Mouse (Mus musculus) hindlimb bud, embryonic 11.5 days (tissue): ENCODE data around the gene Slc25a44.
"Not testable (repeated sequence)": the region's sequence is repeated elsewhere in the genome, so short reads cannot be mapped to it uniquely, and the experiment has no call there.

Source experiments
- DNase-seq: peaks from one replicate; pipeline ENCODE4 v3.0.0-alpha.2; 2012; ENCODE audit warnings: low read depth, low spot score; ENCODE audit errors: extremely low spot score

Slc25a44 gene

DNA sequence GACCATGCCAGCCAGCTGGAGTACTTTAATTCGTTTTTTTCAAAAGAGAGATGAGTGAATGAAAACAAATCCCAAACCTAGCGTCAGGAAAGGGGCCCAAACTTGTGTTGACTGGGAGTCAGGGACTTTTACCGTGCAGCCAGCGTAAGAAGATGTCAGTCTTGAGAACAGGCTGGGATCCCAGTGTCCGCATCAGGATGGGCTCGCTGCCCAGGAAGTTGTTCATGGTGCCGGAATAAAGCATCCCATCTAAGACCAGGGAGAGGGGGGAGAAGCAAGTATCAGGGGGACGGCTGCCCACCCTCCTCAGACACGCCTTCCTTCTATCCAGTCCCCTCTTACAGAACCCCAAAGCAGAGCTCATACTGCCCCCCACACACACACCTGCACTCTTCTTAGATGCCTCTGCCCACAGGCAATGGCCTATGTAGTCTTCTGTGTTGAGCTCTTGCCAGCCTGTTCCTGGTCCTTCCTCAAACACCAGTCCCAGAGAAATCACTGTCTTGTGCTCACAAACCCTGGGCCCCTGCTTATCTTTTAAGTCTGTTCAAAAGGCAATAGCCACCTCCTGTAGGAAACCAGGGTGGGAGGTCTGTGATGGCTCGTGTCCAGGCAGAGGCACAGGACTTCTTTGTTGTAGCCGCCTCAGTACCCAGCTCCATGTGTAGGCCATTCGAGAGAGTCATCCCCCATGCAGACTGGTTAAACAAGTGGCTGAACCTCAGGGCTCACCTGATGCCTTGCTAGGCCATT, 25.6 kb upstream of the Slc25a44 start:
- no peak for DNase-seq

GRCm38 (mm10) chr3:88449395-88450023, 24.6 kb upstream of the Slc25a44 start:
- no peak for DNase-seq

GRCm38 (mm10) chr3:88448443-88448842, 23.5 kb upstream of the Slc25a44 start:
- no peak for DNase-seq

- no peak for DNase-seq
These were observed 22.8 kb upstream of the Slc25a44 start for GRCm38 (mm10) chr3:88447676-88448183.

GRCm38 (mm10) chr3:88446471-88447123, 21.7 kb upstream of the Slc25a44 start:
- no peak for DNase-seq

GRCm38 (mm10) chr3:88442888-88443287, 17.9 kb upstream of the Slc25a44 start:
- no peak for DNase-seq

- no peak for DNase-seq
These were observed 17.5 kb upstream of the Slc25a44 start for GRCm38 (mm10) chr3:88442488-88442887.

- DNase-seq: no peak
These were observed 15.8 kb upstream of the Slc25a44 start for GRCm38 (mm10) chr3:88440500-88441381.

DNA sequence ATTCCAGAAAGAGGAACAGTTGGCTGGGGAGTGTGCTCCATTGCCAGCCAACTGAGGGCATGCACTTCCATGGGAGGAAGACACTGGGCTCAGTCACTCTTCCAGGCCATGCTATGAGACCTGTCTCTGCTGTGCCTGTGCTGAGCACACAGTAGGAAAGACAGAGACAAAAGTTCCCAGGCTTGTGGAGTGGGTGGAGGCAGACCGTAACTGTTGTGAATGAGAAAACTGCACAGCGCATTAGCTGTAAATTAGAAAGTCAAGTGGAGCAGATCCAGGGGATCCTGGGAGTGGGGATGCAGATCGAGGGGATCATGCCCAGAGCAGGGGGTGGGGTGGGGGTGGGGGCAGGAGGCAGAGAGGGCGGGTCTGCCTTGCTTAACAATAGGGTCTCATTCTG, 14.6 kb upstream of the Slc25a44 start:
- no peak for DNase-seq

- no peak for DNase-seq
These were observed 12.5 kb upstream of the Slc25a44 start for GRCm38 (mm10) chr3:88437454-88437853.

GRCm38 (mm10) chr3:88436395-88437201, 11.7 kb upstream of the Slc25a44 start:
- DNase-seq: no peak

GRCm38 (mm10) chr3:88435515-88435914, 10.6 kb upstream of the Slc25a44 start:
- no peak for DNase-seq

- not testable (repeated sequence) for DNase-seq
These were observed 3.7 kb upstream of the Slc25a44 start for GRCm38 (mm10) chr3:88428639-88429038.

DNA sequence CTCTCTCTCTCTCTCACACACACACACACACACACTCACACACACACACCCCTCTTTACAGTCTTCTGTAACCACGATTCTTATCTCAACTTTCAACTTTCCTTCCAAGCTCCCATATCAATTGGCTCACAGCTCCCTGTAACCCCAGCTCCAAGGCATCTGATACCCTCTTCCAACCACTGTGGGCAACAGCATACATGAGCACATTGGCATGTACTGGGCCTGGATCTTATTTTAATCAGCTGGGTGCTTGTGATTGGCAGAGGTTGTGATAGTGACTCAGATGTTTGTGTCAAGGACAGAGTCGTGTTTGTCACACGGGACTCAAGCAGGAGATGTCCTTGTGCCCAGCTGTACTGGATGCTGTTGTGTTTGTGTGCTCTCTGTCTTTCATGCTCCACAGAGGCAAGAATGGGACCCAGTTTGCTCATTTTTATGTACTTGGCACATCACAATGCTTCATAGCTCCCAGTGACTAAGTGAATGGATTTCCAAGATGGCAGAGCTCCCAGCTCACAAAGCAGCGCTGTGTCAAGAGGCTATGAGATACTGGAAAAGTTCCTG, 2.5 kb upstream of the Slc25a44 start:
- no peak for DNase-seq

DNA sequence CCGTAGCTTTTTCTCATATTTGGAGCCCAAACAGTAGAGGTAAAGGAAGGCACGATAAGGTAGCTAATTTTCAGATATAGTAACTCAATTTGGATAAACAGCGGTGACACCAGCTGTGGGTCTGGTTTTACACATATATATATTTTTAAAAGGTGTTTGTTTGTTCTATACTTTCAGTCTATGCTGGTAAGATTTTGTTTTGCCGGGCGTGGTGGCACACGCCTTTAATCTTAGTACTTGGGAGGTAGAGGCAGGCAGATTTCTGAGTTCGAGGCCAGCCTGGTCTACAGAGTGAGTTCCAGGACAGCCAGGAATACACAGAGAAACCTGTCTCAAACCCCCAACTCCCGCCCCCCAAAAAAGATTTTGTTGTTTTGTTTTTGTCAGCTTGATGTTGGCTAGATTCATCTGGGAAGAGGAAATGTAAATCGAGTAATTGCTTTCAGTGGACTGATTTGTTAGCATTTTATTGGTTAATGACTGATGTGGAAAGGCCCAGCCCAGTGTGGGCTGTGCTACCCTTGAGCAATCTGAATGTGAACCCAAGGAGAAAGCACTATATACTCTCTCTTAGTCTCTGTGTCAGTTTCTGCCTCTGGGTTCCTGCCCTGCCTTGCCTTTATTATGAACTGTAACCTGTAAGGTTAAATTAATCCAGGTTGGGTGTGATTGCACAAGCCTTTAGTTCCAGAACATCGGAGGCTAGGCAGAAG, 925 bp upstream of the Slc25a44 start:
- no peak for DNase-seq

DNA sequence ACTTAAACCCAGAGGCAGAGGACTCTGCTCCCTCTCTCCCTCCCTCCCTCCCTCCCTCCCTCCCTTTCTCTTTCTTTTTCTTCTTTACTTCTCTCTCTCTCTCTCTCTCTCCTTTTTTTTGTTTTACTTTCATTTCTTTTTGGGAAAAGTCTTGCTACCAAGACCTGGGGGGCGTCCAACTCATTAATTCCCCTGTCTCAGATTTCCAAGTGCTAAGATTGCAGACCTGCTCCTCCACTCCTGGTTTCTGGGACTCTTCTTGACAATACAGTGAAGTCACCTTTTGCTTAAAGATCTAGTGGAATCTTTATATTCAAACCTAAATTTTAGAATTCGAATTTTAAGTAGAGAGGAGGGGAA, 371 bp upstream of the Slc25a44 start:
- DNase-seq: no peak

DNA sequence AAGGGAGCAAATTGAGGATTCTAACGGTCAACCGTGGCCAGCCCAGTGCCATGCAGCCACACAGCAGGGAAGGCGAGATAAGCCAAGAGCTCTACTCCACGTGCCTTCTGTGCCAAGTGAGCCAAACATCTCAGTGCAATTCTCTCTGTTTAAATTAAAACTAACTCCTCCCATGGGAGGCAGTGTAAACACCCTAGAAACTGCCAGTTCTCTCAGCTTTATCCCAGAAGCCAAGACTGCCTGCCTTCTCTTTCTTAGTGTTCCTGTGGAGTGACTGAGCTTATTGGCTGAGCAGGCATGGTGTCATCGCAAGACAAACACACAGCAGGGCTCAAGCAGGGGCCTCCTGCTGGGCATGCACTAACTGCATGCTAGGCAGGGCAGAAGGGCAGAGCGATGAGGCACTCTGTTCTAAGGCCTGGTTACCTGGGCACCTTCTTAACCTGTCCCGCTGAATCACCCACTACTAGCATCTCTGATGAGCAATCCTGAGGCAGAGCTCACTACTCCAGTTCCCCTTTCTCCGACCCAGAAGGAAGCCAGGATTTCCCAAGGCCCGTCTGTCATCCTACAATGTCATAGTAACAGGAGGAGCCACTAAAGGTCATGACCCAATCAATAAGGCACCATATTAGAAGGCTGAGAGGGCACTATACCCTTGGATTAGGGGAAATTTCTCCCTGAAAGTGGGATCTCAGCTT, 2.8 kb downstream of the Slc25a44 start:
- DNase-seq: no peak

- DNase-seq: no peak
These were observed 4.2 kb downstream of the Slc25a44 start for GRCm38 (mm10) chr3:88420771-88421170.

DNA sequence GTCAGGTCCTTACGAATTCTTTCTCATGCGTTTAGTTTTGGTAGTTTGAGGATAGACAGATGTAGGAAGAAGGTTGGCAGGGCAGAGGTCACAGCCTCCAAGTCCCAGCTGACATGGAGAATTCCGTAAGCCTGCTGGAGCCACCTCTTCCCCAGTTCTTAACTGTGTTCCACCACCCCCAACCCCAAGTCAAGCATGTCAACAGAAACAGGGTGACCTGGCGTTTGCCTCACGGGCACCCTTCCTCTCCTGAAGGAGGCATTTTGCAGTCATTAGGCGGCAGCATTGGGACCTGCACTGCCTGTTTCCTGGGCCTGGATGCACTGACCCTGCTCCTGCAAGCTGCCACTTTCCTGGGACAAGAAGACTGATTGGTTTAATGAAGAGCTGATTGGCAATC, 6.9 kb downstream of the Slc25a44 start:
- DNase-seq: no peak
